Mouse (Mus musculus) cerebellum, adult 8-10 months (tissue): Measurements from ENCODE around the gene Unc5b.
"Not testable (repeated sequence)": the region's sequence is repeated elsewhere in the genome, so short reads cannot be mapped to it uniquely, and the experiment has no call there.

Source experiments
- DNase-seq: peaks from one replicate; pipeline ENCODE4 v3.0.0; 2022

Gene Unc5b

GRCm38 (mm10) chr10:60831379-60831778 is at the start of gene Unc5b:
TSS of gene Unc5b (minus strand) at chr10:60831581.
- DNase-seq = peak; percentile 95

DNA sequence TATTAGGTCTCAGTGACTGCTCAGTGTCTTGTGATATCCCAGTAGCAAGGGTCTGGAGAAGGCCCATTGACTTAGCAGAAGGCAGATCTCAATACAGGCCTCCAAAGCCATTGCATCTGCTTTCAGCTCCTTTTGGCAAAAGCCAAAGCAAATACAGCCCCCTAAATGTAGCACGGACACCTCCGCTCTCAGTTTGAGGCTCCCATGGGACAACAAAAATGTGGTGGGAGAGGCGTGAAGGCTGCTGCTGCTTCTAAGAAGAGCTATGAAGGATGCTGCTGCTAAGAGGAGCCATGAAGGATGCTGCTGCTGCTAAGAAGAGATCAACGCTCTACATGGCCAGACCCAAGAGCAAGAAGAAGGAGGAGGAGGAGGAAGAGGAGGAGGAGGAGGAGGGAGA is 48.4 kb upstream of the Unc5b start:
- DNase-seq = no peak

DNA sequence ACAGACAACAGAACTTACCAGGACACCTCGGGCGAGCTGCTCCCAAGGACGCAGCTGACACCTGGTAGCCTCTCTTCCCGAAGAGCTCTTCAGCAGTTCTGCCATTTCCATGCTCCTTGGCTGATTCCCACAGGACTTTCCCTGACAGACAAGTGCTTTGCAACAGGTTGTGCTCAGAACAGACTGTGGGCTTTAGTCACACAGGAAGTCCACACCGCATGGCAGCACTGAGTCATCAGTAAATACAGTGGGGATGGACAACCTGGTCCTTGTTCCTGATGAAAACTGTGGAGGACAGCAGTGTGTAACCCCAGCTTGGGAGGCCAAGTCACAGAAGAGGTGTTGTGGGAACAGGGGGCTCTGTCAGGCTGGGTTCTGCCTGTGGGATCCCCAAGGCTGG is 45.7 kb upstream of the Unc5b start:
- no peak for DNase-seq

DNA sequence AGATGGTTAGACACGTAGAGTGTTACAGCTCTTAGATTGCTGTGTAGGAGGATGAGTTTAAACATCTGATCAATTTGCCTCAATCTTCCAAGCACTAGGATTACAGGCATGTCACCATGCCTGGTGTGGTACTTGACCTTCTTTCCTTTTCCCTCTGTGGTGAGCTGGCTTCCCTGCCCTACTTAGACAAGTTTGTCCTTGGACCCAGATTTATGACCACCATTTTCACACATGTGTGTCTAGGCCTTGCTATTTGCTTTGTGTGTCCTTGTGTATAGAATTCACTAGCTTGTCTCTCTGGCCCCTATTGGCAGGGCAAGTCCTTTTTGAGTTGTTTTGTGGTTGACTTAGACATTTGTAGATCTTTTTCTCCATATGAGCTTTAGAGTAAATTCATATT is 43.6 kb upstream of the Unc5b start:
- no peak for DNase-seq

GRCm38 (mm10) chr10:60863318-60863717 is 31.9 kb upstream of the Unc5b start:
- no peak for DNase-seq

GRCm38 (mm10) chr10:60862477-60863293 is 31.3 kb upstream of the Unc5b start:
- DNase-seq = no peak

GRCm38 (mm10) chr10:60845271-60845670 is 13.9 kb upstream of the Unc5b start:
- DNase-seq = not testable (repeated sequence)

DNA sequence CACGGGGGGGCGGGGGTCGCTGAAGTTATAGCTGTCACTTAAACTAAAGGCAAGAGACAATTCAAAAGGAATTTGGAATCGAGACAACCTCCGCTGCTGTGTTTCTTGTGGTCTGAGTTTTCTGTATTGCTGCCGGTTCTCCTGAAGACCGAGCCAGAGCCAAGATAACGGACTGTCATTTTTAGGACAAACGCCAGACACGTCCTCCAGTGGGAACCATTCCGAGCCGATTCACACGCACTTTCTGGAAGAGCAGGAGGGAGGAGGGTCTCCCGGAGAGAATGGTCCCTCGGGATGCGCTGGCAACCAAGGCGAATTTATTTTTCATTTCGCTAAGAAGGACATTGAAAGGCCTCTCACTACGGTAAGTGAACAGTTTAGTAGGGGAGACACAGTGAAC is 7.4 kb upstream of the Unc5b start:
- no peak for DNase-seq

DNA sequence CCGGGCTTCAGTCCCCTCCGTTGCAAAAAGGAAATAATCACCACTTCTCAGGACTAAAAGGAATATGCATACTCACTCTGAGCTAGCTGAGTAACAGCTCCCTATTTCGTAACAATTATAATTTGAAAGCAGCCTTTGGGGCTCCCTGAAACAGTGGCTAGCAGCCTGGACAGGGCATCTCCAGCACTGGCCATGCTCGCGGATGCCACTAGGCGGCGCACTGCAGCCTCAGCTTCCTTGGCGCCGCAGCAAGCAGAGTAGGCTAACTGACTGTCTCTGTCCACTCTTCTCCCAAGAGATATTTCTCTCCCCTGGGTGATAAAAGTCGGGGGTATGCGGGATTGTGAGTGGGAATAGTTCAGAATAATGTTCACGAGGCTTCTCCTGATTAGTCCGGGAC is 3.6 kb upstream of the Unc5b start:
- DNase-seq = peak; percentile 85

GRCm38 (mm10) chr10:60832664-60833173 is 1.3 kb upstream of the Unc5b start:
- peak; percentile 23 for DNase-seq

DNA sequence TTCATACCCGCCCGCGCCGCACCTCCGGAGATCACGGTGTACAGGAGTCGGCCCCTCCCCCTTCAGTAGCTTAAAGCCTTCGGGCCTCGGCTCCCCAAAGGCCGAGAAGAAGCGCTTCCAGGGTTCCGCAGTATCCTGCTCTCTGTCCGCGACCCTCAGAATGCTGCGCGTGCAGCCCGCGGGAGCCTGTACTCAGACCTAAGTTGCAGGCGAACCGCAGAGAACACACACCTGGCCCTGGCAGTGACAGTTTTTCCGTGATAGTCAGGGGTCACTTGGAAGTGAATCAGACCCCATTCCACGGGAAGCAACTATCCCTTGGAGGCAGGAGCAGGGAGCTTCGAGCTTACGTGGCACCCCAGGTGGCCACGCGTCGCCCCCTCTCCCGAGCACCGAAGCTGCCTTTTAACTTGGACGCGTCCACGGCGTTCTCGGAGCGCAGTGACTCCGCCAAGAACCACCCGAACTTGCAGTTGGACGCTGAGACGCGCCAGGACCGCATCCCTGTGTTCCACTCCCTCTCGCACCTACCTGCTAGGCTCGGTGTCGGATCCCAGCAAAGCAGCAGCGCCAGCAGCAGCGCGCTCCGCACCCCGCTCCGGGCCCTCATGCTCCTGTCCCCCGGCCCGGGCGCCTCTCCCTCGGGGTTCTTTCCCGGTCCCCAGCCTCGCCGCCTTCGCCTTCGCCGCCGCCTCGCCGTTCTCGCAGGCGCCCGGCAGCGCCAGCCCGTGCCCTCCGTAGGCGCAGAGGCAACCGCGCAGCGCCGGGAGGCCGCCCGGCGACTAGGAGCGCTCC is 628 bp downstream of the Unc5b start:
- peak; percentile 61 for DNase-seq

DNA sequence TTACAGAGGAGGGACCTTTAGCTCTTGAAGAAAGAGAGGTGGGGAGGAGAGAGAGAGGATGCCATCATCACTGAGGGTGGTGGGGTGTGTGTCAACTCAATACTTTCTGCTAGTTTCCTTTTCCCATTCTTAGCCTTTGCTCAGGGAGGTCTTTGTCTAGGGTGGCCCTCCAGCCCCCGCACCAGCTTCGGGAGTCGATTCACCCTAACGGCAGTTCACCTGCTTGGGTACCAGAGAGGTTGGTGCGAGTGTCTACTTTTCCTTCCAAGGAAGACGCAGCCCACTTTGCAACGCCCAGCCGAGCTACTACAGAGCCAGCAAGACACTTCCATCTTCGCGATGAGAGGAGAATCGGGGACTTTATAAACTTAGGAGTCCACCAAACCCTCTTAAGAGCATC is 1.4 kb downstream of the Unc5b start:
- peak; percentile 48 for DNase-seq

DNA sequence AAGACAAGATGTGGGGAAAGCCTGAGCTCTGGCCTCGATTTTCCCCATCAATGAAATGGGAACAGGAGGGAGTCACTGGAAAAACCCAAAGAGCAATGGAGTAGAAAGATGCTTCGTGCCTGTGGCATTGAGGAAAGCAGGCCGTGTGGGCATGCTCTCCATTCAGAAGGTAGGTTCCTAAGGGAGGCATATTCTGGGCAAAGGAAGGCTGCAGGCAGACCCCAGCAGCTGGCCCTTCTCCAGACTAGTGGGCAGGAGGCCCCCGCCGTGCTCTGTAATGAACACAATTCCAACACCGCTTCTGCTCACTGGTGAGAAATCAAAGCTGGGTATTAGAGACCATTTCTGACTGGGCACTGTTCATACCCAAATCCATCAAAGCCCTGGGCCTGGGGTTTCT is 2.3 kb downstream of the Unc5b start:
- DNase-seq = peak; percentile 52

DNA sequence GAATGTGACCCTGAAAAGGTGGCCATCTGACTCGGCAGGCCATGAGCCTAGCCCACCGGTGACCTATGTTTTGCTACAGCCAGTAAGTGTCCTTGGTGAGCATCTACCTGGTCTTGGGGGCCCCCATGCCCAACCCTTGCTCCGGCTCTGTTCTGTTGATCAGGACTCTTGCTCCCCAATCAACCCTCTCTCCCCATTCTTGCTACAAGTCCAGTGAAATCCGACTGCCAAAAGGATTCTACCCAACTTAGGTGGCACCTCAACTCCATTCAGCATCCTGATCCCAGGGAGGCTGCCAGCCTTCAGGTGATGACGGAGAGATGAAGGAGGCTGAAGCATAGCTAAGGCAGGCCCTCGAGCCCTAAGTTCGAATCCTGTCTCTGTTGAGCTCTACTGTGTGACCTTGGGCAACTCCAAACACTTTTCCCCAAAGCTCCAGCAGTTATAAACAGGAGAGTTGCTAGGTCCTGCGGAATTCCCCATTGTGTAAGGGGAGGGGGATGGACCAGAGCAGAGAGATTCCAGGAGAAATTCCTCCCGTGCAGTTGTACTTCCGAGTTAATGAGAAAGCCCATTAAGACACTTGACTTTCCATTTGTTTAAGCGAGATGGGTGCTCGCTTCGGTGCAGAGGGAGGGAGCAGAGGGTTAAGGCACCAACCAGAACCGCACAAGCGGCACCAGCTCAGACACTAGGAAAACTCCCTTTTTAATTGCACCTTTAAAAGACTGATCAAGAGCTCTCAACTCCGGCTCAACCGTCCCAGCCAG is 3.3 kb downstream of the Unc5b start:
- no peak for DNase-seq

DNA sequence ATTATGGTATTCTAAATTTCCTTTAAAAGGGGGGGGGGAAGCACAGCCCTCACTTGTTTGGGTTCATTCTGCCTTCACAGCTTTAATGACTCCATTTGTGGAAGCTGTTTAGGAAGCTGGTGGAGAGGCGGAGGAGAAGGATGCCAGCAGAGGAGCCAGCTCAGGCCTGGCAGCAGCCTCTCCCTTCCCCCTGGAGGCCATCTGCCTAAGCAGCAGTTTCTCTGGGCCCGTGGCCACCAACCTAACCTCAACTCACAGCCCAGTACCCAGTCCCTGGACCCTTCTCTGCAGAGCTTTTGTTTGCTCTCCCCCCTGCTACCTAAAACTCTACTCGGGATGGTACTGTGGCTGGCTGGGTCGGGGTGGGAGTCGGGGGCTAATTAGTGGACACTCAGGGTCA is 4.1 kb downstream of the Unc5b start:
- DNase-seq = peak; percentile 75

- DNase-seq = peak; percentile 75
These were observed 4.7 kb downstream of the Unc5b start for GRCm38 (mm10) chr10:60826461-60827237.

GRCm38 (mm10) chr10:60825955-60826354 is 5.4 kb downstream of the Unc5b start:
- no peak for DNase-seq

GRCm38 (mm10) chr10:60823744-60824143 is 7.6 kb downstream of the Unc5b start:
- peak; percentile 27 for DNase-seq

GRCm38 (mm10) chr10:60822641-60823425 is 8.5 kb downstream of the Unc5b start:
- peak; percentile 45 for DNase-seq

GRCm38 (mm10) chr10:60821736-60822358 is 9.5 kb downstream of the Unc5b start:
- DNase-seq = peak; percentile 86

DNA sequence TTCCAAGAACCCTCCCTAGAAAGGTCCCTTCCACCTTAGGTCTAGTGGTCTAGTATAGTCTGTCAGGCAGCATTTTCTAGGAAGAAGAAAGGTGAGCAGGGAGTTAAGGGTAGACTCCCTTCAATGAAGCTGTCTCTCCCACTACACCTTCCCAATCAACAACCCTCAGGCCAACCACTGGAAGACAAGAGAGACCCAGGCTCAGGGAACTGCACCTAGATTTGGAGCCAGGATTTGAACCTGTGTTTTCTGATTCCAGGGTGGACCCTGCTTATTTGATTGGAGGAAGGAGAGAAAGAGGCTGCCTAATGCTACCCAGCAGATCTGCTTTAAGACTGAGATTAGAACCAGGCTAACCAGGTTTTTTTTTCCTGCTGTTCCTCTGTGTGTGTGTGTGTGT is 10.1 kb downstream of the Unc5b start:
- peak; percentile 44 for DNase-seq
